Mouse (Mus musculus) lung, adult 2 months (tissue): ENCODE measurements around the gene Btg2. TPM values are rescaled to one million over a fixed set of nuclear protein-coding genes. Genes with fewer than 3 reads are reported as not detected.

Source experiments
- DNase-seq: peaks from one replicate; pipeline ENCODE4 v3.0.0; 2022
- H3K4me1 ChIP-seq: fragments of 200-500 bp; 2 replicates; pipeline ENCODE4 v1.6.1; 2011; ENCODE audit warnings: low read length; ENCODE audit not compliant: control insufficient read depth, insufficient read depth
- H3K4me3 ChIP-seq: fragments of 200-500 bp; replicated peaks from 2 replicates; pipeline ENCODE3; 2011; ENCODE audit warnings: low read depth, mild to moderate bottlenecking, control low read depth, low read length; ENCODE audit errors: extremely low read depth
- CTCF ChIP-seq: fragments of 200-500 bp; IDR thresholded peaks from 2 replicates; pipeline ENCODE4 v1.5.1; 2011; ENCODE audit warnings: mild to moderate bottlenecking, low read length, control low read depth; ENCODE audit not compliant: insufficient read depth
- POLR2A ChIP-seq: fragments of 200-500 bp; IDR thresholded peaks from 2 replicates; pipeline ENCODE4 v1.6.1; 2011; ENCODE audit warnings: low read depth, mild to moderate bottlenecking, control low read depth, low read length, borderline replicate concordance; ENCODE audit errors: extremely low read depth
- WGBS: fragments of 180-500 bp; shearing (Covaris S2); methylation state at CpG from one replicate; pipeline ENCODE4 v1.1.7; 2018; 5-methylcytosine and 5-hydroxymethylcytosine counted together
- polyA plus RNA-seq: library from polyadenylated mRNA; depleted of rRNA; stranded (reverse); fragments of >200 nt; gene quantifications from 2 replicates; pipeline ENCODE4 v1.2.3, GENCODE M21; 2012

The Btg2 gene
- polyA plus RNA-seq, 1 experiment: 75.9 TPM

GRCm38 (mm10) chr1:134073061-134073564 lies 5.8 kb downstream of the Btg2 start:
- 67% methylated on average over 6 of the region's 6 CpGs for WGBS
- TF ChIP-seq CTCF (no peak), POLR2A (no peak)
- DNase-seq: peak; percentile 25
- Histone ChIP-seq H3K4me1 (peaks cover 31% of the 10 kb centered on the region), H3K4me3 (no peak overlapping the region)

- TF ChIP-seq CTCF (no peak), POLR2A (no peak)
- DNase-seq: peak; percentile 51
- WGBS: 17% methylated on average over 10 of the region's 10 CpGs
- H3K4me3 ChIP-seq: no peak overlapping the region
- peaks cover 34% of the 10 kb centered on the region for H3K4me1 ChIP-seq
Measured at GRCm38 (mm10) chr1:134071411-134072018, 7.4 kb downstream of the Btg2 start.

- Histone ChIP-seq H3K4me1 (peaks cover 47% of the 10 kb centered on the region), H3K4me3 (no peak overlapping the region)
- TF ChIP-seq POLR2A (no peak), CTCF (no peak)
- 62% methylated on average over 8 of the region's 8 CpGs for WGBS
- no peak for DNase-seq
Measured at GRCm38 (mm10) chr1:134070099-134070669, 8.7 kb downstream of the Btg2 start.

GRCm38 (mm10) chr1:134067143-134067619 lies 11.7 kb downstream of the Btg2 start:
- no peak for DNase-seq
- Histone ChIP-seq H3K4me3 (no peak overlapping the region), H3K4me1 (peaks cover 62% of the 10 kb centered on the region)
- TF ChIP-seq CTCF (no peak), POLR2A (peak; percentile 37; the same call in 1 of the 2 replicates)
- WGBS: 13% methylated on average over 8 of the region's 8 CpGs

GRCm38 (mm10) chr1:134066554-134066953 lies 12.4 kb downstream of the Btg2 start:
- no peak for DNase-seq
- 49% methylated on average over 3 of the region's 3 CpGs for WGBS
- no peak overlapping the region for H3K4me3 ChIP-seq
- TF ChIP-seq CTCF (no peak), POLR2A (no peak)
- peaks cover 61% of the 10 kb centered on the region for H3K4me1 ChIP-seq

GRCm38 (mm10) chr1:134065241-134065809 lies 13.6 kb downstream of the Btg2 start:
- no peak overlapping the region for H3K4me3 ChIP-seq
- 10% methylated on average over 4 of the region's 4 CpGs for WGBS
- peaks cover 53% of the 10 kb centered on the region for H3K4me1 ChIP-seq
- TF ChIP-seq POLR2A (0 out of 2 replicates have a peak, but pooled peaks have one; percentile 8), CTCF (no peak)
- no peak for DNase-seq

GRCm38 (mm10) chr1:134064296-134064831 lies 14.6 kb downstream of the Btg2 start:
- WGBS: 76% methylated on average over 2 of the region's 2 CpGs
- Histone ChIP-seq H3K4me1 (peaks cover 56% of the 10 kb centered on the region), H3K4me3 (no peak overlapping the region)
- TF ChIP-seq POLR2A (no peak), CTCF (no peak)
- no peak for DNase-seq

GRCm38 (mm10) chr1:134063773-134064125 lies 15.2 kb downstream of the Btg2 start:
- 7% methylated on average over 9 of the region's 9 CpGs for WGBS
- no peak for DNase-seq
- peaks cover 56% of the 10 kb centered on the region for H3K4me1 ChIP-seq
- peak overlapping the region; percentile 9 for H3K4me3 ChIP-seq
- TF ChIP-seq CTCF: no peak
- peak; percentile 78; the same call in 1 of the 2 replicates for TF ChIP-seq POLR2A

- H3K4me1 ChIP-seq: peaks cover 56% of the 10 kb centered on the region
- peak overlapping the region; percentile 18 for H3K4me3 ChIP-seq
- 3% methylated on average over 33 of the region's 33 CpGs for WGBS
- no peak for DNase-seq
- no peak for TF ChIP-seq CTCF
- no peak; the same call in 1 of the 2 replicates for TF ChIP-seq POLR2A
Measured at GRCm38 (mm10) chr1:134063086-134063772, 15.7 kb downstream of the Btg2 start.
